Mouse (Mus musculus): ENCODE measurements around the gene Coro1c. TPM values are rescaled to one million over a fixed set of nuclear protein-coding genes. Genes with fewer than 3 reads are reported as not detected.

Coro1c gene
- polyA plus RNA-seq, 1 experiment, result 78.3 TPM

GRCm38 (mm10) chr5:113831741-113832140 lies 76.8 kb downstream of the Coro1c start:
- Histone ChIP-seq H3K4me1 (replicated peaks; ENCODE audit: control insufficient read depth, insufficient read depth, low read length) (peaks cover 60% of the 10 kb centered on the region), H3K27ac (ENCODE audit: control insufficient read depth, insufficient read depth, low read length) (peak overlapping the region; percentile 90), H3K36me3 (ENCODE audit: control insufficient read depth, insufficient read depth, low read length) (no peaks in the 10 kb centered on the region), H3K4me3 (ENCODE audit: control insufficient read depth, insufficient read depth, low read length) (peak overlapping the region; percentile 35), H3K27me3 (ENCODE audit: control insufficient read depth, insufficient read depth, low read length) (no peaks in the 10 kb centered on the region)
- TF ChIP-seq CTCF (IDR thresholded peaks at IDR 0.05; ENCODE audit: borderline replicate concordance, control insufficient read depth, extremely low read depth, insufficient read depth, low read length, poor library complexity), result no peak
- no peak for TF ChIP-seq POLR2A (IDR thresholded peaks at IDR 0.05; ENCODE audit: control insufficient read depth, extremely low read depth, insufficient read depth, low read length, poor library complexity)
- DNase-seq, result no peak
- 21% methylated on average over 3 of the region's 3 CpGs for WGBS

- TF ChIP-seq POLR2A (IDR thresholded peaks at IDR 0.05; ENCODE audit: control insufficient read depth, extremely low read depth, insufficient read depth, low read length, poor library complexity) (no peak), CTCF (IDR thresholded peaks at IDR 0.05; ENCODE audit: borderline replicate concordance, control insufficient read depth, extremely low read depth, insufficient read depth, low read length, poor library complexity) (no peak)
- H3K4me3 ChIP-seq (ENCODE audit: control insufficient read depth, insufficient read depth, low read length), result peak overlapping the region; percentile 88
- no peaks in the 10 kb centered on the region for H3K27me3 ChIP-seq (ENCODE audit: control insufficient read depth, insufficient read depth, low read length)
- no peak for DNase-seq
- 46% methylated on average over 5 of the region's 5 CpGs for WGBS
- peak overlapping the region; percentile 90 for H3K27ac ChIP-seq (ENCODE audit: control insufficient read depth, insufficient read depth, low read length)
- H3K4me1 ChIP-seq (replicated peaks; ENCODE audit: control insufficient read depth, insufficient read depth, low read length), result peaks cover 61% of the 10 kb centered on the region
- H3K36me3 ChIP-seq (ENCODE audit: control insufficient read depth, insufficient read depth, low read length), result no peaks in the 10 kb centered on the region
These were observed 77.8 kb downstream of the Coro1c start for GRCm38 (mm10) chr5:113830796-113831195.

GRCm38 (mm10) chr5:113830292-113830643 lies 78.3 kb downstream of the Coro1c start:
- Histone ChIP-seq H3K27me3 (ENCODE audit: control insufficient read depth, insufficient read depth, low read length) (no peaks in the 10 kb centered on the region), H3K27ac (ENCODE audit: control insufficient read depth, insufficient read depth, low read length) (peak overlapping the region; percentile 90), H3K4me1 (replicated peaks; ENCODE audit: control insufficient read depth, insufficient read depth, low read length) (peaks cover 65% of the 10 kb centered on the region), H3K36me3 (ENCODE audit: control insufficient read depth, insufficient read depth, low read length) (peaks cover under 1% of the 10 kb centered on the region; the same call in 1 of the 2 replicates), H3K4me3 (ENCODE audit: control insufficient read depth, insufficient read depth, low read length) (peak overlapping the region; percentile 88)
- peak; percentile 94 for DNase-seq
- TF ChIP-seq CTCF (IDR thresholded peaks at IDR 0.05; ENCODE audit: borderline replicate concordance, control insufficient read depth, extremely low read depth, insufficient read depth, low read length, poor library complexity) (no peak), POLR2A (IDR thresholded peaks at IDR 0.05; ENCODE audit: control insufficient read depth, extremely low read depth, insufficient read depth, low read length, poor library complexity) (peak; percentile 98)
- 3% methylated on average over 10 of the region's 10 CpGs for WGBS

- Histone ChIP-seq H3K36me3 (ENCODE audit: control insufficient read depth, insufficient read depth, low read length) (peaks cover 3% of the 10 kb centered on the region; the same call in 1 of the 2 replicates), H3K4me3 (ENCODE audit: control insufficient read depth, insufficient read depth, low read length) (peak overlapping the region; percentile 88), H3K4me1 (replicated peaks; ENCODE audit: control insufficient read depth, insufficient read depth, low read length) (peaks cover 66% of the 10 kb centered on the region), H3K27ac (ENCODE audit: control insufficient read depth, insufficient read depth, low read length) (peak overlapping the region; percentile 90), H3K27me3 (ENCODE audit: control insufficient read depth, insufficient read depth, low read length) (no peaks in the 10 kb centered on the region)
- WGBS, result 13% methylated on average over 7 of the region's 7 CpGs
- no peak for TF ChIP-seq CTCF (IDR thresholded peaks at IDR 0.05; ENCODE audit: borderline replicate concordance, control insufficient read depth, extremely low read depth, insufficient read depth, low read length, poor library complexity)
- no peak for TF ChIP-seq POLR2A (IDR thresholded peaks at IDR 0.05; ENCODE audit: control insufficient read depth, extremely low read depth, insufficient read depth, low read length, poor library complexity)
- DNase-seq, result no peak
These were observed 78.8 kb downstream of the Coro1c start for GRCm38 (mm10) chr5:113829566-113830291.

GRCm38 (mm10) chr5:113828481-113828880 lies 80.1 kb downstream of the Coro1c start:
- DNase-seq, result peak; percentile 70
- TF ChIP-seq POLR2A (IDR thresholded peaks at IDR 0.05; ENCODE audit: control insufficient read depth, extremely low read depth, insufficient read depth, low read length, poor library complexity) (no peak), CTCF (IDR thresholded peaks at IDR 0.05; ENCODE audit: borderline replicate concordance, control insufficient read depth, extremely low read depth, insufficient read depth, low read length, poor library complexity) (no peak)
- peak overlapping the region; percentile 46 for H3K4me3 ChIP-seq (ENCODE audit: control insufficient read depth, insufficient read depth, low read length)
- H3K27ac ChIP-seq (ENCODE audit: control insufficient read depth, insufficient read depth, low read length), result peak overlapping the region; percentile 89
- H3K36me3 ChIP-seq (ENCODE audit: control insufficient read depth, insufficient read depth, low read length), result peaks cover 5% of the 10 kb centered on the region; the same call in 1 of the 2 replicates
- 13% methylated on average over 7 of the region's 7 CpGs for WGBS
- H3K27me3 ChIP-seq (ENCODE audit: control insufficient read depth, insufficient read depth, low read length), result no peaks in the 10 kb centered on the region
- H3K4me1 ChIP-seq (replicated peaks; ENCODE audit: control insufficient read depth, insufficient read depth, low read length), result peaks cover 68% of the 10 kb centered on the region

- TF ChIP-seq CTCF (IDR thresholded peaks at IDR 0.05; ENCODE audit: borderline replicate concordance, control insufficient read depth, extremely low read depth, insufficient read depth, low read length, poor library complexity), result no peak
- no peak for TF ChIP-seq POLR2A (IDR thresholded peaks at IDR 0.05; ENCODE audit: control insufficient read depth, extremely low read depth, insufficient read depth, low read length, poor library complexity)
- 14% methylated on average over 4 of the region's 4 CpGs for WGBS
- Histone ChIP-seq H3K27me3 (ENCODE audit: control insufficient read depth, insufficient read depth, low read length) (no peaks in the 10 kb centered on the region), H3K4me1 (replicated peaks; ENCODE audit: control insufficient read depth, insufficient read depth, low read length) (peaks cover 63% of the 10 kb centered on the region), H3K4me3 (ENCODE audit: control insufficient read depth, insufficient read depth, low read length) (peak overlapping the region; percentile 46), H3K27ac (ENCODE audit: control insufficient read depth, insufficient read depth, low read length) (peak overlapping the region; percentile 89), H3K36me3 (ENCODE audit: control insufficient read depth, insufficient read depth, low read length) (peaks cover 10% of the 10 kb centered on the region; the same call in 1 of the 2 replicates)
- DNase-seq, result no peak
These were observed 80.6 kb downstream of the Coro1c start for GRCm38 (mm10) chr5:113827991-113828411.

Measured in thymus, adult 2 months (tissue).